In the genomic region with DNA sequence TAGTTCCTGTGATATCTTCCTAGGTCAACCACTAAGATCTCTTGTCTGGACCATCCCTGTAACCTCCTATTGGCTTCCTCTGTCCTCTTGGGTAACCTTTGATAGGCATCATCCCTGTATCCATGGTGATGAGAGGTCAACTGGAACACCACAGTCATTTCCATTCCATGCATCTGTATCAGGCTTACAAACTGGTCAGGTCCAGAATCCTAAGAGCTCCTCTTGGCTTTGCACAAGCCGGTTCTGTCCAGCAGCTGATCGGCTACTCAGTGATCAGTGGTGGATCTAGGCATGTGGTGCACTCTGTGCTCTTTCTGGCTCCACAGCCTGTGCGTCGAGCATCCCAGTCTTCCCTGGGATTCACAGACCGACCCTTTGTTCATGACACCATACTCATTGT, we compare ENCODE assay signal across 27 mouse cellular contexts.
DNase-seq lines count a peak whose midpoint lies in the region; ATAC-seq lines count a peak whose summit lies in the region.
"Had no signal": no experiment of that assay in that cellular context is flagged by ENCODE, and none has a peak within 500 bp of the region (broad histone marks: within the 10 kb centered on the region; RNA-seq: fewer than 3 reads in every experiment).

No protein-coding gene starts in this region.

- no peaks in the 10 kb centered on the region for H3K9me3 ChIP-seq in kidney, embryonic 15.5 days (replicated peaks)
- no peaks in the 10 kb centered on the region for H3K9me3 ChIP-seq in intestine, embryonic 16.5 days (ENCODE audit: control insufficient read depth, low read length)
- H3K9me3 ChIP-seq: embryonic facial prominence, embryonic 12.5 days; forebrain, embryonic 15.5 days; hindbrain, embryonic 15.5 days; limb, embryonic 13.5 days; lung, embryonic 15.5 days; neural tube, embryonic 12.5 days had no signal

- peak overlapping the region; percentile 29 for H3K27ac ChIP-seq in kidney, embryonic 15.5 days
- H3K27ac ChIP-seq in intestine, embryonic 16.5 days (ENCODE audit: low read length) = no peak overlapping the region
- H3K27ac ChIP-seq: embryonic facial prominence, embryonic 12.5 days; forebrain, embryonic 15.5 days; gastrocnemius, adult 2 months; hindbrain, embryonic 10.5 days; hindbrain, embryonic 15.5 days; left cerebral cortex, adult 2 months; limb, embryonic 13.5 days; lung, embryonic 15.5 days; midbrain, embryonic 10.5 days; neural tube, embryonic 12.5 days had no signal

- H3K27me3 ChIP-seq in kidney, embryonic 15.5 days = no peaks in the 10 kb centered on the region
- H3K27me3 ChIP-seq in intestine, embryonic 16.5 days (replicated peaks; ENCODE audit: control insufficient read depth, insufficient read depth, low read length) = no peaks in the 10 kb centered on the region
- H3K27me3 ChIP-seq: embryonic facial prominence, embryonic 12.5 days; forebrain, embryonic 15.5 days; hindbrain, embryonic 15.5 days; limb, embryonic 13.5 days; lung, embryonic 15.5 days; neural tube, embryonic 12.5 days had no signal

- H3K9ac ChIP-seq in kidney, embryonic 15.5 days = no peak overlapping the region
- H3K9ac ChIP-seq in intestine, embryonic 16.5 days (ENCODE audit: low read depth, low read length) = no peak overlapping the region
- H3K9ac ChIP-seq: embryonic facial prominence, embryonic 12.5 days; forebrain, embryonic 15.5 days; hindbrain, embryonic 15.5 days; limb, embryonic 13.5 days; lung, embryonic 15.5 days; neural tube, embryonic 12.5 days had no signal

- peak; percentile 9 for DNase-seq in R1 (ENCODE audit: low read depth, low spot score)
- peak; percentile 15 for DNase-seq in kidney, adult 18-20 months
- peak; percentile 23 to 68 for DNase-seq in kidney, postnatal 25 days
- DNase-seq in spleen, postnatal 4 days (ENCODE audit: low spot score in 2 of 2) = no peak
- DNase-seq: adrenal gland, postnatal 10 days; cerebellum, adult 11 months; cerebellum, adult 9-11 months; embryo, embryonic 11 days; gastrocnemius, adult 2 months; heart, postnatal 14 days; right cerebral cortex, postnatal 4 days had no signal

- H3K4me2 ChIP-seq in kidney, embryonic 15.5 days = no peak overlapping the region
- H3K4me2 ChIP-seq in intestine, embryonic 16.5 days (ENCODE audit: low read depth, low read length) = no peak overlapping the region
- H3K4me2 ChIP-seq: embryonic facial prominence, embryonic 12.5 days; forebrain, embryonic 15.5 days; hindbrain, embryonic 15.5 days; limb, embryonic 13.5 days; liver, embryonic 11.5 days; lung, embryonic 15.5 days; neural tube, embryonic 12.5 days had no signal

- 0 out of 2 replicates have a peak, but pooled peaks cover 4% of the 10 kb centered on the region for H3K36me3 ChIP-seq in kidney, embryonic 15.5 days
- H3K36me3 ChIP-seq in intestine, embryonic 16.5 days (ENCODE audit: control insufficient read depth, insufficient read depth, low read length) = no peaks in the 10 kb centered on the region
- H3K36me3 ChIP-seq: embryonic facial prominence, embryonic 12.5 days; forebrain, embryonic 15.5 days; hindbrain, embryonic 10.5 days; hindbrain, embryonic 15.5 days; limb, embryonic 13.5 days; lung, embryonic 15.5 days; midbrain, embryonic 10.5 days; neural tube, embryonic 12.5 days had no signal

- no peak overlapping the region for H3K4me3 ChIP-seq in kidney, embryonic 15.5 days (replicated peaks)
- H3K4me3 ChIP-seq in intestine, embryonic 16.5 days (ENCODE audit: low read length) = no peak overlapping the region
- H3K4me3 ChIP-seq: embryonic facial prominence, embryonic 12.5 days; forebrain, embryonic 15.5 days; gastrocnemius, adult 2 months; hindbrain, embryonic 10.5 days; hindbrain, embryonic 15.5 days; left cerebral cortex, adult 2 months; limb, embryonic 13.5 days; lung, embryonic 15.5 days; midbrain, embryonic 10.5 days; myocyte; neural tube, embryonic 12.5 days had no signal

- 0 out of 2 replicates have a peak, but pooled peaks cover 6% of the 10 kb centered on the region for H3K4me1 ChIP-seq in kidney, embryonic 15.5 days
- H3K4me1 ChIP-seq in intestine, embryonic 16.5 days (ENCODE audit: control insufficient read depth, insufficient read depth, low read length) = no peaks in the 10 kb centered on the region
- H3K4me1 ChIP-seq: embryonic facial prominence, embryonic 12.5 days; hindbrain, embryonic 10.5 days; midbrain, embryonic 10.5 days; neural tube, embryonic 12.5 days had no signal

- WGBS in kidney, embryonic 15.5 days = 82% methylated on average over 5 of the region's 5 CpGs
- 93% methylated on average over 5 of the region's 5 CpGs for WGBS in intestine, embryonic 16.5 days

- ATAC-seq in kidney, embryonic 15.5 days (replicated peaks; ENCODE audit: low FRiP score) = no peak; the same call in 1 of the 2 replicates
- no peak for ATAC-seq in intestine, embryonic 16.5 days
- no peak for ATAC-seq in granulocyte monocyte progenitor cell, adult 5-6 weeks (replicated peaks; ENCODE audit: poor library complexity, severe bottlenecking)
- ATAC-seq: CD4-positive, CD25-positive, alpha-beta regulatory T cell, adult 4 months; forebrain, embryonic 15.5 days; inflammation-experienced regulatory T-cells, adult 6 months had no signal

Comparison
In these comparisons a context has a peak if more than half of its experiments do, and no peak if none do; other contexts are left out.
1. DNase-seq: peak in R1 (single experiment), kidney, adult 18-20 months (single experiment) and kidney, postnatal 25 days (2 of 2); none in spleen, postnatal 4 days (0 of 2).